Mouse (Mus musculus): Measurements from ENCODE around the gene Gm8094. TPM values are rescaled to one million over a fixed set of nuclear protein-coding genes. Genes with fewer than 3 reads are reported as not detected.
"Not testable (repeated sequence)": the region's sequence is repeated elsewhere in the genome, so short reads cannot be mapped to it uniquely, and the experiment has no call there.

The Gm8094 gene
- not detected in 2 replicates for polyA plus RNA-seq (2015; fragmentation: Nextera tagmentation; extraction: Ambion mirVana)

- not testable (repeated sequence) for H3K27me3 ChIP-seq; ATAC-seq; H3K4me3 ChIP-seq; H3K9me3 ChIP-seq (replicated peaks); H3K4me2 ChIP-seq; H3K27ac ChIP-seq; H3K36me3 ChIP-seq (ENCODE audit: poor library complexity, severe bottlenecking); H3K4me1 ChIP-seq; H3K9ac ChIP-seq
- 89% methylated on average over 2 of the region's 2 CpGs for WGBS
These were observed at the start of gene Gm8094 for GRCm38 (mm10) chr14:43076543-43076942. Gene Gm8094 (minus strand): TSS chr14:43076643.

- not testable (repeated sequence) for H3K9ac ChIP-seq; H3K4me3 ChIP-seq; H3K27ac ChIP-seq; H3K27me3 ChIP-seq; H3K9me3 ChIP-seq (replicated peaks); ATAC-seq; H3K4me1 ChIP-seq; H3K36me3 ChIP-seq (ENCODE audit: poor library complexity, severe bottlenecking); H3K4me2 ChIP-seq
- 90% methylated on average over 3 of the region's 3 CpGs for WGBS
These were observed 43.2 kb upstream of the Gm8094 start for GRCm38 (mm10) chr14:43119673-43120072.

GRCm38 (mm10) chr14:43100301-43100700 is 23.9 kb upstream of the Gm8094 start, which contains the start of gene Gm8104:
Gene Gm8104 (plus strand): TSS chr14:43100601.
- 68% methylated on average over 3 of the region's 3 CpGs for WGBS
- not testable (repeated sequence) for H3K27me3 ChIP-seq; H3K36me3 ChIP-seq (ENCODE audit: poor library complexity, severe bottlenecking); H3K9ac ChIP-seq; H3K27ac ChIP-seq; H3K9me3 ChIP-seq (replicated peaks); H3K4me1 ChIP-seq; ATAC-seq; H3K4me3 ChIP-seq; H3K4me2 ChIP-seq

GRCm38 (mm10) chr14:43089103-43089919 is 12.9 kb upstream of the Gm8094 start:
- H3K4me2 ChIP-seq; H3K4me1 ChIP-seq; H3K27ac ChIP-seq; H3K9ac ChIP-seq; H3K36me3 ChIP-seq (ENCODE audit: poor library complexity, severe bottlenecking); ATAC-seq; H3K27me3 ChIP-seq; H3K4me3 ChIP-seq; H3K9me3 ChIP-seq (replicated peaks): not testable (repeated sequence)
- 33% methylated on average over 1 of the region's 14 CpGs for WGBS

- WGBS: 83% methylated on average over 1 of the region's 1 CpGs
- not testable (repeated sequence) for H3K27me3 ChIP-seq; H3K4me3 ChIP-seq; H3K9ac ChIP-seq; H3K36me3 ChIP-seq (ENCODE audit: poor library complexity, severe bottlenecking); H3K4me1 ChIP-seq; H3K4me2 ChIP-seq; H3K9me3 ChIP-seq (replicated peaks); H3K27ac ChIP-seq; ATAC-seq
These were observed 8.7 kb upstream of the Gm8094 start for GRCm38 (mm10) chr14:43084936-43085730.

- not testable (repeated sequence) for H3K36me3 ChIP-seq (ENCODE audit: poor library complexity, severe bottlenecking); H3K9ac ChIP-seq; H3K27me3 ChIP-seq; H3K4me1 ChIP-seq; H3K9me3 ChIP-seq (replicated peaks); H3K27ac ChIP-seq; H3K4me2 ChIP-seq; ATAC-seq; H3K4me3 ChIP-seq
- 75% methylated on average over 4 of the region's 4 CpGs for WGBS
These were observed 16.3 kb downstream of the Gm8094 start for GRCm38 (mm10) chr14:43060179-43060578.

- WGBS: 79% methylated on average over 3 of the region's 3 CpGs
- not testable (repeated sequence) for H3K27ac ChIP-seq; H3K4me1 ChIP-seq; ATAC-seq; H3K9ac ChIP-seq; H3K36me3 ChIP-seq (ENCODE audit: poor library complexity, severe bottlenecking); H3K9me3 ChIP-seq (replicated peaks); H3K4me3 ChIP-seq; H3K4me2 ChIP-seq; H3K27me3 ChIP-seq
These were observed 18.4 kb downstream of the Gm8094 start for GRCm38 (mm10) chr14:43058063-43058462.

Other genes starting within 250 kb of the Gm8094 start
- gene Gm21977, start 223.2 kb downstream of the Gm8094 start, polyA plus RNA-seq (2015; fragmentation: Nextera tagmentation; extraction: Ambion mirVana): not detected in 2 replicates
- not detected in 2 replicates for gene Gm8082, start 83.0 kb downstream of the Gm8094 start, polyA plus RNA-seq (2015; fragmentation: Nextera tagmentation; extraction: Ambion mirVana)
- gene Gm10376, start 61.0 kb downstream of the Gm8094 start, polyA plus RNA-seq (2015; fragmentation: Nextera tagmentation; extraction: Ambion mirVana): not detected in 2 replicates
- gene Gm8104, start 24.0 kb upstream of the Gm8094 start, polyA plus RNA-seq (2015; fragmentation: Nextera tagmentation; extraction: Ambion mirVana): not detected in 2 replicates
- not detected in 2 replicates for gene Gm7233, start 103.2 kb upstream of the Gm8094 start, polyA plus RNA-seq (2015; fragmentation: Nextera tagmentation; extraction: Ambion mirVana)
- gene Gm8122, start 158.7 kb upstream of the Gm8094 start, polyA plus RNA-seq (2015; fragmentation: Nextera tagmentation; extraction: Ambion mirVana): not detected in 2 replicates
- gene Gm8126, start 182.0 kb upstream of the Gm8094 start, polyA plus RNA-seq (2015; fragmentation: Nextera tagmentation; extraction: Ambion mirVana): not detected in 2 replicates
- gene Gm9732, start 198.4 kb upstream of the Gm8094 start, polyA plus RNA-seq (2015; fragmentation: Nextera tagmentation; extraction: Ambion mirVana): not detected in 2 replicates
- not detected in 2 replicates for gene Gm8127, start 217.2 kb upstream of the Gm8094 start, polyA plus RNA-seq (2015; fragmentation: Nextera tagmentation; extraction: Ambion mirVana)

Measured in forebrain, embryonic 13.5 days (tissue).